Mouse (Mus musculus) urinary bladder, postnatal 10 days (tissue): ENCODE data around the gene Chtop.

Source experiments
- DNase-seq: peaks from one replicate; pipeline ENCODE4 v3.0.0; 2022; ENCODE audit warnings: low spot score

Gene Chtop

GRCm38 (mm10) chr3:90464552-90465080 lies 44.7 kb downstream of the Chtop start:
- DNase-seq, result no peak

GRCm38 (mm10) chr3:90462579-90462978 lies 46.7 kb downstream of the Chtop start:
- DNase-seq, result no peak

DNA sequence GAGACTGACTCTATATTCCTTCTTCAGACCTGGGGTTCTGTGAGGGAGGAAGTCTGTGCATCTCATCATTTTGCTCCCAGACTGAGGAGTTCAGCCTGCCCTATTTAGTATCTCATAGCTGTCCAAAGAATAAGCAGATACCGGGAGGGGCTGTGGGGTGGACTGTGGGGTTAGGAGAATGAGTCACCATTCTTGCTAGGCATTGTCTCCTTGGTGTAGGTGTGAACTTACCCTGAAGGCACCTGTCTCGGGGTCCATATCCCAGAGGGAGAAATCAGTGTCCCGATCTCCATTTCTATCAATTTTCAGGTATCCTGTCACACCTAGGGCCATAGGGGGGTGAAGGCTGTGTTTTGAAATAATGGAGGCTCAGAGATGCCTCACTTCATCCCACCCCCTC lies 47.4 kb downstream of the Chtop start:
- no peak for DNase-seq

DNA sequence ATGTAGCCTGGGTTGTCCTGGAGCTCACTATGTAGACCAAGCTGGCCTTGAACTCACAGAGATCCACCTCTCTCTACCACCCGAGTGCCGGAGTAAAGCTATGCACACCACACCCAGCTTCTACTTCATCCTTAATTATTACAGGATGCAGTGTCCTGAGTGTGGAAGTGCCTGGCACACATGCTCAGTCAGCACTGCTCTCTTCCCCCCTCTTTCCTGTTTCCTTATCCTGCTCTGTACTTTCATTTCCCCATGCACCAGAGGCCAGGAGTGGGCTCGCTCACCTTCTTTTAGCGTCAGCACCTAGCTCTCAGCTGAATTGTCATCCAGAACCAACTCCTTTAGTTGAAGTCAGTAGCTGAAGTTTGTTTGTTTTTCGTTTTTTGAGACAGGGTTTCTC lies 49.0 kb downstream of the Chtop start:
- no peak for DNase-seq

GRCm38 (mm10) chr3:90459727-90460126 lies 49.6 kb downstream of the Chtop start:
- DNase-seq, result no peak

DNA sequence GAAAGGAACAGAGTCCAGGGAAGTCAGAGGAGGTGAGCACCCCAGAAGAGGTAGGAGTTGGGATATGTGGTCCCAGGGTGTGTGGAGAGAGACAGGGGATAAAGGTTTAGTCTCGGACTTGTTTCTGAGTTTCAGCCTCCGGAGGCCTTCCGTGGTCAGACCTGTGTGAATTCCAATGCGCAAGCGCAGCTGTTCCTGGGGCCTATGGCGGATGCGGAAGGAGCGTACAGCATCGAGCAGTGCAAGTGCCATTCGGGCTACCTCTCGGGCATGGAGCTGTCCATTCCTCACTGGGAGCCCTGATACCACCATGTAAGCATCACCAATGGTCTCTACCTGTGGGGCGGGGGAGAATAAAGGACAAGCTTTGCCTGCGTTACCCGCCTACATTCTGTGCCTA lies 54.4 kb downstream of the Chtop start:
- DNase-seq, result no peak

GRCm38 (mm10) chr3:90451396-90452095 lies 57.8 kb downstream of the Chtop start:
- DNase-seq, result no peak

- no peak for DNase-seq
Measured at GRCm38 (mm10) chr3:90450874-90451273, 58.4 kb downstream of the Chtop start.
